7 mouse cellular contexts compared by ENCODE assay signal in the genomic region with DNA sequence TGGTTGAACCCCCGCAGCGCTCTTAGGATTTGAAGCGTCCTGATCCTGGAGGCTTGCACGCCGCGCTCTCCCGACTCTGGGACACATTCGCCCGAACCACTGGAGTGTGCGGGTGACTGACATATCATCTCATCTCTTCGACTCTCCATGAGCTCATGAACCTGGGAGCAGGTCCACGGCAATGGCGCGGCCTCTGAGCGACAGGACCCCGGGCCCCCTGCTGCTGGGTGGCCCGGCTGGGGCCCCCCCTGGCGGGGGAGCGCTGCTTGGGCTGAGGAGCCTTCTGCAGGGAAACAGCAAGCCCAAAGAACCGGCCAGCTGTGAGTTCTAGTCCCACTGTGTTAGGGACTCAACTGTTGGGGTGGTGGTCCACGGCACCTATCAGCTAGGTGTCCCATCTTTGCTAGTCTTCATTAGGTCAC. TPM values are rescaled to one million over a fixed set of nuclear protein-coding genes. Genes with fewer than 3 reads are reported as not detected.
DNase-seq lines count a peak whose midpoint lies in the region; ATAC-seq and TF ChIP-seq lines count a peak whose summit lies in the region.

No protein-coding gene starts in this region.

- ATAC-seq in lung, embryonic 14.5 days (ENCODE audit: insufficient read depth) = 0 out of 2 replicates have a peak, but pooled peaks have one; percentile 1
- ATAC-seq in forebrain, embryonic 14.5 days = no peak
- ATAC-seq in liver, embryonic 12.5 days = no peak
- ATAC-seq in stomach, embryonic 16.5 days (ENCODE audit: insufficient read depth, low FRiP score) = no peak

- DNase-seq in lung, embryonic 14.5 days = no peak
- DNase-seq in lung, postnatal 25 days (ENCODE audit: low spot score) = no peak
- no peak for DNase-seq in forebrain, embryonic 14.5 days (ENCODE audit: low spot score)
- no peak for DNase-seq in natural killer cell, adult 2 months (ENCODE audit: low spot score in 2 of 2)
- DNase-seq in left cerebral cortex, adult 9 months (ENCODE audit: low spot score in 2 of 2) = no peak

- WGBS in lung, embryonic 14.5 days = 0% methylated on average over 21 of the region's 21 CpGs
- WGBS in forebrain, embryonic 14.5 days = 0% methylated on average over 21 of the region's 21 CpGs
- under 1% methylated on average over 21 of the region's 21 CpGs for whole genome bisulfite sequencing in liver, embryonic 12.5 days (ENCODE audit: insufficient replicate concordance)
- under 1% methylated on average over 21 of the region's 21 CpGs for WGBS in stomach, embryonic 16.5 days

- H3K36me3 ChIP-seq in lung, embryonic 14.5 days (ENCODE audit: insufficient read depth) = peaks cover 13% of the 10 kb centered on the region
- peaks cover 10% of the 10 kb centered on the region for H3K36me3 ChIP-seq in forebrain, embryonic 14.5 days (ENCODE audit: control insufficient read depth, insufficient read depth, low read length)
- peaks cover 13% of the 10 kb centered on the region for H3K36me3 ChIP-seq in liver, embryonic 12.5 days
- no peaks in the 10 kb centered on the region; the same call in 1 of the 2 replicates for H3K36me3 ChIP-seq in stomach, embryonic 16.5 days (ENCODE audit: control insufficient read depth, insufficient read depth, low read length)

- TF ChIP-seq CTCF in lung, embryonic 14.5 days (IDR thresholded peaks at IDR 0.05; ENCODE audit: low read depth) = no peak

- H3K4me3 ChIP-seq in lung, embryonic 14.5 days (ENCODE audit: low read depth, low read length) = peak overlapping the region; percentile 55
- H3K4me3 ChIP-seq in forebrain, embryonic 14.5 days (ENCODE audit: low read depth, low read length) = peak overlapping the region; percentile 52
- peak overlapping the region; percentile 71 for H3K4me3 ChIP-seq in liver, embryonic 12.5 days
- H3K4me3 ChIP-seq in stomach, embryonic 16.5 days (replicated peaks; ENCODE audit: low read length) = peak overlapping the region; percentile 71

- no peaks in the 10 kb centered on the region for H3K9me3 ChIP-seq in lung, embryonic 14.5 days (ENCODE audit: low read depth, low read length)
- no peaks in the 10 kb centered on the region for H3K9me3 ChIP-seq in forebrain, embryonic 14.5 days (replicated peaks; ENCODE audit: control insufficient read depth, low read length)
- H3K9me3 ChIP-seq in liver, embryonic 12.5 days (replicated peaks) = no peaks in the 10 kb centered on the region
- no peaks in the 10 kb centered on the region for H3K9me3 ChIP-seq in stomach, embryonic 16.5 days (replicated peaks; ENCODE audit: control insufficient read depth, low read length)

- H3K4me1 ChIP-seq in lung, embryonic 14.5 days (ENCODE audit: insufficient read depth) = peaks cover 25% of the 10 kb centered on the region
- peaks cover 46% of the 10 kb centered on the region for H3K4me1 ChIP-seq in forebrain, embryonic 14.5 days (ENCODE audit: control insufficient read depth, insufficient read depth, low read length)
- peaks cover 60% of the 10 kb centered on the region for H3K4me1 ChIP-seq in liver, embryonic 12.5 days
- H3K4me1 ChIP-seq in stomach, embryonic 16.5 days (ENCODE audit: control insufficient read depth, insufficient read depth, low read length) = peaks cover 36% of the 10 kb centered on the region

- peak overlapping the region; percentile 48 for H3K9ac ChIP-seq in lung, embryonic 14.5 days
- H3K9ac ChIP-seq in forebrain, embryonic 14.5 days (ENCODE audit: low read length) = peak overlapping the region; percentile 75
- peak overlapping the region; percentile 81 for H3K9ac ChIP-seq in liver, embryonic 12.5 days
- peak overlapping the region; percentile 80 for H3K9ac ChIP-seq in stomach, embryonic 16.5 days (ENCODE audit: low read length)

- peak overlapping the region; percentile 95 for H3K4me2 ChIP-seq in lung, embryonic 14.5 days
- H3K4me2 ChIP-seq in forebrain, embryonic 14.5 days (ENCODE audit: low read length) = peak overlapping the region; percentile 98
- H3K4me2 ChIP-seq in liver, embryonic 12.5 days = peak overlapping the region; percentile 100
- peak overlapping the region; percentile 93 for H3K4me2 ChIP-seq in stomach, embryonic 16.5 days (ENCODE audit: low read depth, low read length)

- peak overlapping the region; percentile 80 for H3K27ac ChIP-seq in lung, embryonic 14.5 days (ENCODE audit: low read depth)
- peak overlapping the region; percentile 63 for H3K27ac ChIP-seq in forebrain, embryonic 14.5 days (ENCODE audit: low read depth, low read length)
- peak overlapping the region; percentile 73 for H3K27ac ChIP-seq in liver, embryonic 12.5 days
- H3K27ac ChIP-seq in stomach, embryonic 16.5 days (ENCODE audit: low read length) = peak overlapping the region; percentile 97

- peaks cover 3% of the 10 kb centered on the region for H3K27me3 ChIP-seq in lung, embryonic 14.5 days (ENCODE audit: insufficient read depth, low read length)
- H3K27me3 ChIP-seq in forebrain, embryonic 14.5 days (replicated peaks; ENCODE audit: control insufficient read depth, insufficient read depth, low read length) = no peaks in the 10 kb centered on the region
- peaks cover 31% of the 10 kb centered on the region for H3K27me3 ChIP-seq in liver, embryonic 12.5 days (replicated peaks)
- peaks cover 1% of the 10 kb centered on the region; the same call in 1 of the 2 replicates for H3K27me3 ChIP-seq in stomach, embryonic 16.5 days (ENCODE audit: control insufficient read depth, insufficient read depth, low read length)

RNA-seq across cellular contexts. Expression of a gene that starts 0.6 kb away (rescaled TPM):
- 2.1 TPM in 2 replicates for polyA plus RNA-seq in lung, embryonic 14.5 days (2014; fragmentation: Nextera tagmentation; extraction: Ambion mirVana)
- 3.6 and 3.7 TPM in 2 replicates for polyA plus RNA-seq in forebrain, embryonic 14.5 days (2014; fragmentation: Nextera tagmentation; extraction: Ambion mirVana)
- polyA plus RNA-seq in liver, embryonic 12.5 days (2016; fragmentation: Nextera tagmentation; extraction: Ambion mirVana) = 1.1 and 1.8 TPM in 2 replicates
- polyA plus RNA-seq in stomach, embryonic 16.5 days (2015; fragmentation: Nextera tagmentation; extraction: Ambion mirVana) = 2.7 and 2.9 TPM in 2 replicates

RNA-seq across cellular contexts. Expression of a gene that starts 5.8 kb away (rescaled TPM):
- polyA plus RNA-seq in lung, embryonic 14.5 days (2014; fragmentation: Nextera tagmentation; extraction: Ambion mirVana) = 2.0 and 4.3 TPM in 2 replicates
- 22.5 and 22.8 TPM in 2 replicates for polyA plus RNA-seq in forebrain, embryonic 14.5 days (2014; fragmentation: Nextera tagmentation; extraction: Ambion mirVana)
- 0.93 and 1.0 TPM in 2 replicates for polyA plus RNA-seq in liver, embryonic 12.5 days (2016; fragmentation: Nextera tagmentation; extraction: Ambion mirVana)
- 8.4 and 9.8 TPM in 2 replicates for polyA plus RNA-seq in stomach, embryonic 16.5 days (2015; fragmentation: Nextera tagmentation; extraction: Ambion mirVana)

RNA-seq across cellular contexts. Expression of a gene that starts 9.8 kb away (rescaled TPM):
- polyA plus RNA-seq in lung, embryonic 14.5 days (2014; fragmentation: Nextera tagmentation; extraction: Ambion mirVana) = 1,245 and 1,303 TPM in 2 replicates
- 727 and 966 TPM in 2 replicates for polyA plus RNA-seq in forebrain, embryonic 14.5 days (2014; fragmentation: Nextera tagmentation; extraction: Ambion mirVana)
- 892 and 939 TPM in 2 replicates for polyA plus RNA-seq in liver, embryonic 12.5 days (2016; fragmentation: Nextera tagmentation; extraction: Ambion mirVana)
- polyA plus RNA-seq in stomach, embryonic 16.5 days (2015; fragmentation: Nextera tagmentation; extraction: Ambion mirVana) = 915 and 1,024 TPM in 2 replicates

RNA-seq across cellular contexts. Expression of a gene that starts 11.3 kb away (rescaled TPM):
- 0.08 TPM in 1 of 2 replicates, not detected in the other for polyA plus RNA-seq in lung, embryonic 14.5 days (2014; fragmentation: Nextera tagmentation; extraction: Ambion mirVana)
- 0.06 and 0.38 TPM in 2 replicates for polyA plus RNA-seq in forebrain, embryonic 14.5 days (2014; fragmentation: Nextera tagmentation; extraction: Ambion mirVana)
- 0.11 and 0.18 TPM in 2 replicates for polyA plus RNA-seq in liver, embryonic 12.5 days (2016; fragmentation: Nextera tagmentation; extraction: Ambion mirVana)
- polyA plus RNA-seq in stomach, embryonic 16.5 days (2015; fragmentation: Nextera tagmentation; extraction: Ambion mirVana) = 2.9 and 3.4 TPM in 2 replicates

RNA-seq across cellular contexts. Expression of a gene that starts 12.3 kb away (rescaled TPM):
- 21.9 and 23.8 TPM in 2 replicates for polyA plus RNA-seq in lung, embryonic 14.5 days (2014; fragmentation: Nextera tagmentation; extraction: Ambion mirVana)
- polyA plus RNA-seq in forebrain, embryonic 14.5 days (2014; fragmentation: Nextera tagmentation; extraction: Ambion mirVana) = 16.3 and 19.7 TPM in 2 replicates
- polyA plus RNA-seq in liver, embryonic 12.5 days (2016; fragmentation: Nextera tagmentation; extraction: Ambion mirVana) = 14.8 and 16.1 TPM in 2 replicates
- polyA plus RNA-seq in stomach, embryonic 16.5 days (2015; fragmentation: Nextera tagmentation; extraction: Ambion mirVana) = 38.9 and 45.9 TPM in 2 replicates
